Mouse (Mus musculus) testis, adult 2 months (tissue): ENCODE results near the gene Mlf1.

Source experiments
- CTCF ChIP-seq: fragments of 200-500 bp; IDR thresholded peaks from 2 replicates; pipeline ENCODE4 v1.5.1; 2012; ENCODE audit warnings: low read depth, mild to moderate bottlenecking, inconsistent platforms, low read length, moderate library complexity; ENCODE audit not compliant: control insufficient read depth, insufficient read depth, insufficient replicate concordance
- POLR2A ChIP-seq: fragments of 200-500 bp; IDR thresholded peaks from 2 replicates; pipeline ENCODE4 v1.6.1; 2012; ENCODE audit warnings: low read depth, mild to moderate bottlenecking, inconsistent platforms, low read length, moderate library complexity; ENCODE audit not compliant: control insufficient read depth

DNA sequence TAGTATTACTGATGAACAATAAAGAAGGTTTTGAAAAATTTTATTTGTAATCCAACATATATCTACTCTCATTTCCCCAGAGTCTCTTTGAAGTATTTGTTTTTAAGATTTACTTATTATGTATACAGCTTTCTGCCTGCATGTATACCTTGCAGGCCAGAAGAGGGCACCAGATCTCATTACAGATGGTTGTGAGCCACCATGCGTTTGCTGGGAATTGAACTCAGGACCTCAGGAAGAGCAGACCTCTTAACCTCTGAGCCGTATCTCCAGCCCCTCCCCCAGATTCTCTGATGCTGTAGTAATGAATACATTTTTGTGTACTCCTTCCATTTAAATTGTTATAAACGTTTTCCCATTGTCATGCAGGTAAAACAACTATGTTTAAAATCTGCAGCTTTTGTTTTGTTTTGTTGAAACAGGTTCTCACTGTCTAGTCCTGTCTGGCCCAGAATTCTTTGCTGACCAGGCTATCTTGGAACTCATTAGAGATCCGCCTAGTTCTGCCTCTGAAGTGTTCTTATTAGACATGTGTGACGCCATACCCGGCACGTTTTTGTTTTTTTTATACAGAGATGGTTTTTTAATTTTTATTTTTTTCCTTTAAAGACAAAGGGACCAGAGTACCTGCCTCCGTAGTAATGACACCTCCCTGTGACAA, 55.6 kb downstream of the Mlf1 start:
- no peak for TF ChIP-seq CTCF
- TF ChIP-seq POLR2A, result no peak
